14 mouse cellular contexts compared by ENCODE assay signal in the genomic region with DNA sequence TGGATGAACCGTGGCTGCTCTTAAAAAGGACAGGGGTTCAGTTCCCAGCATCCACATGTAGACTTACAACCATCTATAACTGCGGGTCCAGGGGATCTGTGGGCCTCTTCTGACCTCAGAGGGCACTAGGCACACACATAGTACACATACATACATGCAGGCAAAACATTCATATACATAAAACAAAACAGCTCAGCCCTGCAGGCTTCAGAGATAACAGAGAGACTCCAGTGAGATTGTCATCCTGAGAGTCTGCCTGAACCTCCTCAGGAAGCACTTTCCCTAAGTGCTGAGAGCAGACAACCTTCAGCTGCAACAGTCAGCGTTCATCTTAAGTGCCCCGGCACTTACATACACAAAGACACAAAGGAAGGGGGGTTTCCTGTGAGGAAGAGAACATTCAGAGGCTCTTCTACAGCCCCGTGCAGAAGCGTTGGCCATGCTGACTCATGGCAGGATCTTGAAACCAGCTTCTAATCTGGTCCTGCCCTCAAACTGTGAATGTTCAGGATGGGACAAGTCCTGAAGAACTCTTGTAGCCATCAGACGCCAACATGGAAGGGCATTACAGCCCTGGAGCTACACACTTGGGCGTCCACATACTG. TPM values are rescaled to one million over a fixed set of nuclear protein-coding genes. Genes with fewer than 3 reads are reported as not detected.
A peak's percentile ranks its signal among the peaks of the same experiment; 100 is the strongest.
DNase-seq lines count a peak whose midpoint lies in the region; ATAC-seq and TF ChIP-seq lines count a peak whose summit lies in the region.
"Had no signal": no experiment of that assay in that cellular context is flagged by ENCODE, and none has a peak within 500 bp of the region (broad histone marks: within the 10 kb centered on the region; RNA-seq: fewer than 3 reads in every experiment).

No protein-coding gene starts in this region.

- peaks cover 4 to 7% of the 10 kb centered on the region in 2 experiments; a peak in 3 of 4 replicates for H3K4me1 ChIP-seq in heart, embryonic 14.5 days (ENCODE audit: control insufficient read depth in 2 of 2, insufficient read depth in 2 of 2, low read length in 2 of 2)
- H3K4me1 ChIP-seq in heart, adult 2 months (ENCODE audit: control insufficient read depth, insufficient read depth, low read length), result peaks cover 11% of the 10 kb centered on the region

- H3K27me3 ChIP-seq in heart, embryonic 14.5 days (ENCODE audit: control insufficient read depth, insufficient read depth, low read length), result no peaks in the 10 kb centered on the region
- no peaks in the 10 kb centered on the region for H3K27me3 ChIP-seq in heart, adult 2 months (ENCODE audit: control insufficient read depth, insufficient read depth, low read length)
- H3K27me3 ChIP-seq: midbrain, embryonic 13.5 days had no signal

- H3K4me3 ChIP-seq in heart, embryonic 14.5 days (ENCODE audit: control insufficient read depth in 1 of 2, insufficient read depth in 1 of 2, low read depth in 1 of 2, low read length in 2 of 2), result no peak overlapping the region
- H3K4me3 ChIP-seq in heart, adult 2 months, result no peak overlapping the region
- H3K4me3 ChIP-seq: midbrain, embryonic 13.5 days had no signal

- TF ChIP-seq POLR2A in heart, adult 2 months (IDR thresholded peaks at IDR 0.05; ENCODE audit: insufficient read depth, low read depth, low read length), result no peak

- no peak overlapping the region for H3K9ac ChIP-seq in heart, embryonic 14.5 days (ENCODE audit: low read length)
- H3K9ac ChIP-seq in heart, adult 2 months (ENCODE audit: low read depth, low read length), result no peak overlapping the region
- H3K9ac ChIP-seq: midbrain, embryonic 13.5 days had no signal

- WGBS in heart, embryonic 14.5 days, result 32% methylated on average over 8 of the region's 8 CpGs
- 49% methylated on average over 8 of the region's 8 CpGs for WGBS in heart, adult 2 months

- H3K27ac ChIP-seq in heart, embryonic 14.5 days (replicated peaks in 1 of 2; ENCODE audit: control insufficient read depth in 1 of 2, insufficient read depth in 1 of 2, low read depth in 2 of 2, low read length in 2 of 2), result no peak overlapping the region
- H3K27ac ChIP-seq in heart, adult 2 months, result no peak overlapping the region
- H3K27ac ChIP-seq: midbrain, embryonic 13.5 days had no signal

- no peaks in the 10 kb centered on the region for H3K79me2 ChIP-seq in heart, adult 2 months (replicated peaks; ENCODE audit: control insufficient read depth, insufficient read depth, low read length)

- no peak for TF ChIP-seq CTCF in heart, adult 2 months (IDR thresholded peaks at IDR 0.05)

- no peak overlapping the region for H3K4me2 ChIP-seq in heart, embryonic 14.5 days (ENCODE audit: low read length)
- H3K4me2 ChIP-seq: midbrain, embryonic 13.5 days had no signal

- peak; percentile 22; the same call in 1 of the 2 replicates for ATAC-seq in heart, embryonic 14.5 days (ENCODE audit: insufficient number of reproducible peaks, insufficient read depth, low FRiP score, low read depth)
- ATAC-seq in neutrophil, adult 5-6 weeks (ENCODE audit: extremely low read depth, insufficient number of reproducible peaks, low FRiP score, poor library complexity, severe bottlenecking), result peak; percentile 50
- ATAC-seq: midbrain, embryonic 13.5 days had no signal

- no peaks in the 10 kb centered on the region for H3K36me3 ChIP-seq in heart, embryonic 14.5 days (ENCODE audit: control insufficient read depth, insufficient read depth, low read length)
- H3K36me3 ChIP-seq in heart, adult 2 months (ENCODE audit: control insufficient read depth, insufficient read depth, low read length), result no peaks in the 10 kb centered on the region; the same call in 1 of the 2 replicates
- H3K36me3 ChIP-seq: midbrain, embryonic 13.5 days had no signal

- DNase-seq in heart, adult 2 months, result no peak
- peak; percentile 63 for DNase-seq in CD4-positive, CD25-positive, alpha-beta regulatory T cell, adult 2 months (ENCODE audit: low read depth, low spot score)
- DNase-seq in liver, result peak; percentile 57
- DNase-seq in ovary, adult 18-20 months (ENCODE audit: low spot score), result no peak
- no peak for DNase-seq in ovary, postnatal 36 days (ENCODE audit: low spot score)
- no peak for DNase-seq in kidney, adult 9 months
- DNase-seq: cerebellum, adult 9-10 months; gastrocnemius, postnatal 25 days; left cerebral cortex, postnatal 4 days; retina, postnatal 1 day had no signal

- H3K9me3 ChIP-seq in heart, embryonic 14.5 days (ENCODE audit: control insufficient read depth, low read length), result peaks cover 4% of the 10 kb centered on the region; the same call in 1 of the 2 replicates
- H3K9me3 ChIP-seq: midbrain, embryonic 13.5 days had no signal

- intact Hi-C loops in heart, adult 2 months (cut with DNase I), result no loop called here

- TF ChIP-seq EP300 in heart, adult 2 months (IDR thresholded peaks at IDR 0.05; ENCODE audit: insufficient read depth, low read depth, low read length), result no peak

RNA-seq across cellular contexts. Expression of a gene that starts 27.5 kb away (rescaled TPM):
- 58.5 and 59.2 TPM in 2 replicates for polyA plus RNA-seq in heart, embryonic 14.5 days (2014; fragmentation: Nextera tagmentation; extraction: Ambion mirVana)
- 100 to 1,000 TPM in 1 of 2 experiments, 10 to 100 TPM in 1; 98.2 to 122 TPM for total RNA-seq in heart, adult 2 months (2021)
- 136 and 182 TPM in 2 replicates for polyA plus RNA-seq in heart, adult 2 months (2012; rRNA removed)
- total RNA-seq in neutrophil, adult 5-6 weeks (2017), result 144 and 156 TPM in 2 replicates

RNA-seq across cellular contexts. Expression of a gene that starts 41.9 kb away (rescaled TPM):
- polyA plus RNA-seq in heart, embryonic 14.5 days (2014; fragmentation: Nextera tagmentation; extraction: Ambion mirVana), result not detected in 2 replicates
- total RNA-seq in heart, adult 2 months (2021), result not detected
- not detected in 2 replicates for polyA plus RNA-seq in heart, adult 2 months (2012; rRNA removed)
- 2.6 TPM in 1 of 2 replicates, not detected in the other for total RNA-seq in neutrophil, adult 5-6 weeks (2017)
- total RNA-seq: gastrocnemius, postnatal 25 days; left cerebral cortex, postnatal 4 days had no signal
- polyA plus RNA-seq: kidney, embryonic 14.5 days; midbrain, embryonic 13.5 days had no signal

RNA-seq across cellular contexts. Expression of a gene that starts 51.6 kb away (rescaled TPM):
- polyA plus RNA-seq in heart, embryonic 14.5 days (2014; fragmentation: Nextera tagmentation; extraction: Ambion mirVana), result 39.9 and 45.1 TPM in 2 replicates
- total RNA-seq in heart, adult 2 months (2021), result 10 to 100 TPM; 23.6 to 24.0 TPM
- 12.5 and 20.2 TPM in 2 replicates for polyA plus RNA-seq in heart, adult 2 months (2012; rRNA removed)
- 159 and 168 TPM in 2 replicates for total RNA-seq in neutrophil, adult 5-6 weeks (2017)

Comparison
In these comparisons a context has a peak if more than half of its experiments do, and no peak if none do; other contexts are left out.
1. DNase-seq: peak in CD4-positive, CD25-positive, alpha-beta regulatory T cell, adult 2 months (single experiment) and liver (single experiment); none in heart, adult 2 months (0 of 2), ovary, adult 18-20 months (single experiment), ovary, postnatal 36 days (single experiment) and kidney, adult 9 months (single experiment).